Mouse (Mus musculus) neutrophil, adult 83 days (primary cell): ENCODE data around the gene Stum. TPM values are rescaled to one million over a fixed set of nuclear protein-coding genes. Genes with fewer than 3 reads are reported as not detected.

Source experiments
- total RNA-seq, 2 experiments: library from RNA; stranded (reverse); gene quantifications; one replicate each; pipeline ENCODE4 v1.2.4; 2023

Gene Stum
- under 1 TPM; 0.07 to 0.11 TPM for total RNA-seq

GRCm38 (mm10) chr1:180483399-180484291 lies at the start of gene Stum:
Gene Stum, minus strand, starts transcription at chr1:180483504.

Other genes starting within 250 kb of the Stum start
- gene Psen2, start 220.1 kb downstream of the Stum start, total RNA-seq: 10 to 100 TPM; 18.8 to 22.6 TPM
- gene Itpkb, start 153.0 kb downstream of the Stum start, total RNA-seq: 10 to 100 TPM; 43.9 to 49.5 TPM
- gene Parp1, start 85.4 kb upstream of the Stum start, total RNA-seq: 10 to 100 TPM; 48.2 to 50.1 TPM
- gene Lin9, start 157.6 kb upstream of the Stum start, total RNA-seq: 10 to 100 TPM; 14.1 to 15.1 TPM
- not detected for gene Mixl1, start 213.5 kb upstream of the Stum start, total RNA-seq
- gene Acbd3, start 242.5 kb upstream of the Stum start, total RNA-seq: 10 to 100 TPM; 27.3 to 32.0 TPM